Mouse (Mus musculus): Measurements from ENCODE around the gene Prdm8.

The Prdm8 gene

DNA sequence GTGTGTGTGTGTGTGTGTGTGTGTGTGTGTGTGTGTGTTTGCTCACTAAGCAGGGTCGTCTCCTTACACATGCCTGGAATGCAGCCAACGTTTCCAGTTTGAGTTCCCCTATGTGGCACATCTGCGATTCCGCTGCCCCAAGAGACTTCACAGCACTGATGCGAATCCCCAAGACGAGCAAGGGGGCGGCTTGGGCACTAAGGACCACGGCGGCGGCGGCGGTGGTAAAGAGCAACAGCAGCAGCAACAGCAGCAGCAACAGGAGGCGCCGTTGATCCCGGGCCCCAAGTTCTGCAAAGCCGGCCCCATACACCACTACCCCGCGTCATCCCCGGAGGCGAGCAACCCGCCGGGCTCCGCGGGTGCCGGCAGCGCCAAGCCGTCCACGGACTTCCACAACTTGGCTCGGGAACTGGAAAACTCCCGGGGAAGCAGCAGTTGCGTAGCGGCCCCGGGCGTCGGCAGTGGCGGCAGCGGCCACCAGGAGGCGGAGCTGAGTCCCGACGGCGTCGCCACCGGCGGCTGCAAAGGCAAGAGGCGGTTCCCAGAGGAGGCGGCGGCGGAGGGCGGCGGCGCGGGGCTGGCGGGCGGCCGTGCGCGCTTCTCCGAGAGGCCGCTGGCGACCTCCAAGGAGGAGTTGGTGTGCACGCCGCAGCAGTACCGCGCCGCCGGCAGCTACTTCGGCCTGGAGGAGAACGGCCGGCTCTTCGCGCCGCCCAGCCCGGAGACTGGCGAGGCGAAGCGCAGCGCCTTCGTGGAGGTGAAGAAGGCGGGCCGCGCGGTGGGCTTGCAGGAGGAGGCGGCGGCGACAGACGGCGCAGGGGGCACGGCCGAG is 18.2 kb downstream of the Prdm8 start:
- 1% methylated on average over 88 of the region's 89 CpGs for WGBS

DNA sequence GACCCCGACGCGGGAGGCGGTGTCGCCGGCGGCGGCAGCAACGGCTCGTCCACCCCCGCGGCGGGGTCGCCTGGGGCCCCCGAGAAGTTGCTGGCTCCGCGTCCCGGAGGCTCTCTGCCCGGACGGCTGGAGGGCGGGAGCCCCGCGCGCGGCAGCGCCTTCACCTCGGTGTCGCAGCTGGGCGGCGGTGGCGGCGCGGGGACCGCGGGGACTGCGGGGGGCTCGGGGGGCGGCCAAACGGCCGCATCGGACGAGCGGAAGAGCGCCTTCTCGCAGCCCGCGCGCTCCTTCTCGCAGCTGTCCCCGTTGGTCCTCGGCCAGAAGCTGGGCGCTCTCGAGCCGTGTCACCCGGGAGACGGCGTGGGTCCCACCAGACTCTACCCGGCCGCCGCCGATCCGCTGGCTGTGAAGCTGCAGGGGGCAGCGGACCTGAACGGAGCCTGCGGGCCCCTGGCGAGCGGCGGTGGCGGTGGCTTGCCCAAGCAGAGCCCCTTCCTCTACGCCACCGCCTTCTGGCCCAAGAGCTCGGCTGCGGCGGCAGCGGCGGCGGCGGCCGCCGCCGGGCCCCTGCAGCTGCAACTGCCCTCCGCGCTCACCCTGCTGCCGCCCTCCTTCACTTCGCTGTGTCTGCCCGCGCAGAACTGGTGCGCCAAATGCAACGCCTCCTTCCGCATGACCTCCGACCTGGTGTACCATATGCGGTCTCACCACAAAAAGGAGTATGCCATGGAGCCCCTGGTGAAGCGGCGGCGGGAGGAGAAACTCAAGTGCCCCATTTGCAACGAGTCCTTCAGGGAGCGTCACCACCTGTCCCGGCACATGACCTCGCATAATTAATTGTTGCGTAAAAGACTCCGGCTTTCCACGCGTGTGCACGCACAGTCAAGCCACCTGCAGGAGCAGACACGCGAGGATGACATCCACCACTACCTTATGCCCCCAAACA is 19.1 kb downstream of the Prdm8 start:
- WGBS: 2% methylated on average over 92 of the region's 106 CpGs

DNA sequence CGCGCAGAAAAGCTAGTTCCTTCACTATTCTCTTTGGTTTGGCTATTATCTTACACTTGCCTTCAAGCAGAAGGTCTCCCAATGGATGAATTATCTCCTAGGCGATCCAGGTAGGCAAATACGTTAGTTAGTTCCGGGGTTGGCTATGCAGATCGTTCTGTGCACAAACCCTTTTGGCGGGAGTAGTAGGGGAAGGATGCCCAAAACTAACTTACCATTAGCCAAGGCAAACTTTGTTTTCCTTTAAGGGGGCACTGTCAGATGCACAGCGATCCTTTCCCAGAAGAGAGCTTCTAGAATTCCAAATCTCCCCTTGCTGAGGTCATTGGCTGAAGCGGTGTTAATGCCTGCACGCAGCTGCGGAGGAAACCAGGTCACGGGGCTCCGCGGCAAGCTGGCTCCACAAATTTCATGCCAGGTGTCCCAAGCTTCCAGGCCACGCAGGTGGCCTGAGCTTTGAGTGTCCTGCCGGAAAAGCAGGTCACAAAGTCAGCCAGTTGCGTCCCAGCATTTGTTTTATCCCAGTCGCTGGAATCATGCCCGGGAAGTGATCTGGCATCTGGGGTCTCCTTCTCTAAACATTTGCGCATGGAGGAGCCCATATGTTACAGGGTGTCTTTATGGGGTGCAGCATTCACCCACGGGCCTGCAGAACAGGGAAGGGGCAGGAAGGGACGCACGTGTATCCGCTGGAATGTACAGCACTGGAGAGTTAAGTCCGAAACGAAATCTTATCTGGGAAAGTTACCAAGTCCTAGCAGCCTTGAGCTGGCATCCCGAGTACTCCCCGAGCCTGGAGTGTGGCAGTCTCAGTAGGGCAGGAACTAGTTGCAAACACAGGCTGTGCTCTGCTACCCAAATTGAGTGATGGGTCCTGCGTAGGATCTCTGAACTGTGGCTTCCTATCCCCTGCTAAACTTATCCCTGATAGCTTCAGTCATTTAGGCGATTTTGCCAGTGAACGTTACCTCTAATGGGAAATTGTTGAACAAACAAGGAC is 22.5 kb downstream of the Prdm8 start:
- WGBS: 8% methylated on average over 31 of the region's 31 CpGs

DNA sequence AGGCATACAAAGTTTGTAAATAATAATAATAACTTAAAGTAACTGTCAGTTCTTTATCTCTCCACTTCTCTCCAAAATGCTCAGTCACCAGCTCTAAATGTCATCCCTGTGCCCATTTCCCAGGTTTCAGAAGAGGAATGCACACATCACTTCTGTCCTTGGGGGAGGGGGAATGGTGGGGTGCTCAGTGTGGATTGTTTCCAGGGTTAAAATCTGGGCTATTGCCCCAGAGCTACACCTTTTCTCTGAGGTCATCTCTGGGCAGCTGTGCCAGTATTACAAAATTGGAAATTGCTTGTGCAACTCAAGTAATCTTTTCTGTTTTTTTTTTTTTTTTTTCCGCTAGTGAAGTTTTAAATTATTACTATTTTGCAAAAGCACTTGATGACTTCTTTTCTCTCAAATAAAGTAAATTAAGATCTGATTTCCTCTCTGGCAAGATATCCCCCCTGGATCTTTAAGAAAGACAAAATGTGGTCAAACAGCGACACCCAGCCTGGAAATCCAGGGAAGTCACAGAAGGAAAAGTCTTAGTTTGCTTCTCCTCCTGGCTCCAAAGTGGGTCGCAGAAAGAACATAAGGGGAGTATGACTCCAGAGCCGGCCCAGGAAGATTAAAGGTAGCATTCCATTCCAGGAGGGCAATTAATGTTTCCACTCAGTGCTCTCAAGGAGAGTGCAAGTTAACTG is 25.4 kb downstream of the Prdm8 start:
- 55% methylated on average over 4 of the region's 4 CpGs for WGBS

DNA sequence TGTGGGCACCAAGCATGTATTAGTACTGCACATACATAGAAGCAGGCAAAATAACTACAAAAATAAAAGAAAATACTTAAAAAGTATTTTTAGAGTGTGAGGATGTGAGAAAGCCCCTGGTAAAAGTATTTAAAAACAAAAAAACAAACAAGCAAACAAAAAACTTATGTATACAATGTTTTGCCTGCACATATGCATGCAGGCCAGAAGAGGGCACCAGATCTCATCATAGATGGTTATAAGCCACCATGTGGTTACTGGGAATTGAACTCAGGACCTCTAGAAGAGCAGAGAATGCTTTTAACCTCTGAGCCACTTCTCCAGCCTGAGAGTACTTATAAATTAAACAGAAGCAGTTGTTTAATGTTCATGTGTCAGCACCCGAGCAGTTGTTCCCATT is 28.0 kb downstream of the Prdm8 start:
- 96% methylated on average over 1 of the region's 1 CpGs for WGBS

DNA sequence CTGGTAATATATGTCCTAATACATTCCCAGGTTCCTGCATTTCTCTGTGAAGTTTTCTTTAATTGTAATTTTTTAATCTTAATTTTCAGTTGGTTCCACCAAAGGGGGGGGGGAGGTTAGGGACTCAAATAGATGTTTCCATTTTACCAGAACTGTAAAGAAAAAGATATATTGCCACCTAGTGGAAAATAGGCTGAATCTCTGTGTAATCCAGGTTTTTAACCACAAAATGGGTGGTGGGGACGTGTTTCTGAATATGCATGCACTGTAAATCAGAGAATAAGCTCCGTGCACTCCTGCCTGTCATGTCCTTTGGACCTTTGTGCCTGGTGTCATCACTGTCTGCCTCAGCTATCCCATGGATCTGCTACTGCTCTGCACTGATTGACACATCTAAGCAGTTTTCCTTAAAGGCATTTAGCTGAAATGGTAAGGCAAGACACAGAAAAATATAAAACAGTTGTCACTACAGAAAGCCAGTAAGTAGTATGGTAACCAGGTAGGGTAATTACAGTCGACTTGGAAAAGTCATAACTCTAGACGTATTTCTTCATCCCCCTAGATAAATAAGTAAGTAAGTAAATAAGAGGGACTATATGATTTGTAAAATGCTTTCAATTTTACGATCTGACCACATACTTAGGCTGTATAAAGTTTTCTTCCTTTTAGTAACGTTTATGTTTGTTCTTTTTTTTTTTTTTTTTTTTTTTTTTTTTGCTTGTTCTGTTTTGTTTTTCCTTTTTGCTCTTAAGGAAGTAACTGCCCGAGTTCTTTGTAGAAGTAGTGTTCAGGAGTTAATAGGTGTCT is 31.6 kb downstream of the Prdm8 start:
- 42% methylated on average over 7 of the region's 7 CpGs for WGBS

DNA sequence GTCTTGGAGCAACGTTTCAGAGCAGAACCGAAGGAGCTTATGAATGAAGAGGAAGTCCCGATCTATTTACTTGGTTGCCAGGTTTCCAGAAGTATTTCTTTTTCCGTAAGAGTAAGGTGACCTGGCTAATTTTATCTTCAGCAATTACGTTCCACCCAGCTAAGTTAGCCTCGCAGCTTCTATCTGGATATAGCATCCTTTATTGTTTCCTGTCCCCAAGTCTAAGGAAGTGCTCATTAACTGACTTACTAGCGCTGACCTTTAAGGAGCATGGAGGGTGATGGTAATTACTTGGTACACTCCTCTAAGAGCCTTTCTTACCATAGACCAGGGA is 32.2 kb downstream of the Prdm8 start:
- WGBS: 24% methylated on average over 7 of the region's 7 CpGs

DNA sequence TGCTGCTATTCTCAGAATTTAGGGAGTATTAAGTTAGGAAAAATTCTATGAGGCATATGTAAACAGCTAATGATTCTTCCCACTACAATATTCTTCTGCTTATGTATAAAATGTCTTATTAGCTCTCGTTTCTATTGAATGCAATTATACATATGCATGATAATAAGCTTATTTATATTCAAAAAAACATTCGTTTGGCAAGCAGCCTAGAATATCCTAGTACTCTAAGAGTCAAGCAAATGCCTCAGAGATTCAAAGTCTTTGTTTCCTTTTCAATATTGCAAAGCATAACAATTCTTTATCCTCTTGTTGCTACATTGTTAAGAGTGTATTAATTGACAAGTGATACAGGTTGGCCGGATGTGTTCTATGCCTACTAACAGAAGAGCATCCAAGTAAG is 34.6 kb downstream of the Prdm8 start:
- WGBS: 54% methylated on average over 3 of the region's 3 CpGs

DNA sequence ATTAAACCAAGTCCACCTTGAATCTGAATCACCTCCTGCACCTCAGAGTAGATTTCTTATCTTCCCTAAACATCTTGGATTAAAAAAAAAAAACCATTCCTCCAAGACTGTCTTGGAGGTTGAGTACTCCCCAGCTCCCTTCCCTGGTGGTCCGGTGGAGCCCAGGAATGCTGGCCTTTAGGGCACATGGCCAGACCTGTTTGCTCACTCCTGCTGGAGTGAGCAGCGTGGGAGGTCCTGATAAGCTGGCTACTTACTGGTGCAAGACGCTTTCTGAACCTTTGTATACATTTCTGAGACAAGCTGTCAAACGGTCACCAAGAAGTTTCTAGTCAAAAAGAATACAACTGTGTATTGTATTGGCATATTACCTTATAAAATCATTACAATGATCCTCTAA is 36.0 kb downstream of the Prdm8 start:
- 73% methylated on average over 4 of the region's 4 CpGs for WGBS

DNA sequence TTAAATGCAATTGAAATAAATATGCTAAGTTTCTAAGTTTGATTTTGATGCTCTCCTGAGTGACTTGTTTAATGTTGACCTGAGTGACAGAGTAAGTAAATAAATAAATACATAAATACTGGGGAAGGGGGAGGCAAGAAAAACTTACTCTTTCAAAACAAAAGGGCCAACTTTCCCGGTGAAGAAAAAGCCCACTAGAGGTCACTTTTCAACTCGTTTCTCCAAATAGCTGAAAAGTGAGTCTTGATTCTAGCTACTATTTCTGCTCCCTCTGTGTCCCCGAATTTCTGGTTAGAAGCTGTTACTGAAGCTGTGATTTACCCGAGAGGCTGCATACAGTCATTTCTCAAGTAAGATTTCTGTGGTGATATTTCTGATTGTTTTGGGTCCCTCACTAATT is 45.5 kb downstream of the Prdm8 start:
- 32% methylated on average over 4 of the region's 4 CpGs for WGBS

DNA sequence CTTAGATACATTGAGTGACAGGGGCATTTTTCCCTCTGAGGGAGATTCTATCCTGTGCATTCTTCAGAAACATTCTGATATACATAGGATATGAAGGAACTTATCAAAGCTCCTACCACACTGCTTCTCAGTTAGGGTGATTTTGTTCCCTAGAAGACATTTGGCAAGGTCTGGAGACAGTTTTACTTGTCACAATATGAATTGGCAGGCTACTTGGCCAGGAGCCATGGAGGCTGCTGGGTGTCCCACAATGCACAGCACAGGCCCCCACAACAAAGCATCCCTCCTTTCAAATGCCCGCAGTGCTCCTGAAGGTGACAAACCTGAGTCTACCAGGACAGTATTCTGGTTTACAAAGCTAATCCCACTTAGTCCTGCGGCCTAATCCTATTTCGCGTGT is 55.0 kb downstream of the Prdm8 start:
- WGBS: 78% methylated on average over 4 of the region's 4 CpGs

DNA sequence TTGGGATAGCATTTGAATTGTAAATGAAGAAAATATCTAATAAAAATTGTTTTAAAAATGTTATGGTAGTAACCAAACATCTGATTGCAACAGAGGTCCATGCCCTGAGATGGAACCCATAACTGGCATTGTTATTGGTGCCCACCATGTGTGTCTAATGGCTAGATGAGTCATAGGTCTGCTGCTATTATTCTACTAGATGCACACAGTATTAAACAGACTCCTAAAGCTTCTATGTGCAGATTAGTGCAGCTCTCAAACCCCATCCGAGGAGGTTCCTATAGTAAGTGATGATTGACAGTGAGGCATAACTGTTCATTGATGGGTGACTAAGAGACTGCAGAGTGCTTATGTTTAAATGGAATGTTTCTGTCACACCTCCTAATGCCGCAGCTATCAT is 59.7 kb downstream of the Prdm8 start:
- 64% methylated on average over 2 of the region's 2 CpGs for WGBS

DNA sequence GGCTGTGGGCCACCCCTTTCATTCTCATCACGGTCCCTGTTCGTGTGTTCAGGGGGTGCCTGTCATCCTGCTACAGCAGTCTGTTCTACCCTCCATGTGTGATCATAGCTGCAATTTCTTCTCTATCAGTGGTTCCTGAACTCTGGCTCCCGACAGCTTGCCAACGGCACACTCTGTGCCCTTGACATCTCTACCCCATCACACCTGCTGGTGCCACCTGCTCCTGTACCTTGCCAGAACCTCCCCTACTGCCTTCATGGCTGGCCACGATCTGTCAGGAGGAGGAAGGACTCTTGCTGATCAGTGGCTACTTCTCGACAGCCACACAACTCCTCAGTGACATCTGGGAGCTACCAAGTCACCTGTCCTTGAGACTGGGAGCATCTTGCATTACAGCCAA is 62.5 kb downstream of the Prdm8 start:
- WGBS: 79% methylated on average over 6 of the region's 6 CpGs

DNA sequence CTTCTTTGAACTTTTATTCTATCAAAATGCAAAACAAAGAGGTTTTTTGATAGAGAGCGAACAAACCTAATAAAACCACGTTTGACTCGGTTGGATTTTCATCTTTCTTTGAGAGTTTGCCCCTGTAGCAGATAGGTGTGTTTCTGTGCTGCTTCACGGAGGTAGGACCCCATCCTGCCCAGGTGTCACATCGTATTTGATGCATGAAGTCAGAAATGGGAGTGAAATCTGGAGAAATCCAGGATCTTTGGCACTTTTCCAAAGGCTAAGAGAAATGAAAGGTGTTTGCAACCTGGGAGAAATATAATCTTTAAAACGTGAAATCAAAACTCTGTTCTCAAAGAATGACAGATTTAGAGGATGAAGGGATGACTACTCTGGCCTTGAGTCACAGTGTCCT is 71.5 kb downstream of the Prdm8 start:
- 89% methylated on average over 6 of the region's 6 CpGs for WGBS

All from cerebral cortex, adult 2 months (tissue).